Mouse (Mus musculus) intestine, embryonic 15.5 days (tissue): ENCODE measurements around the gene Epb41l4b. TPM values are rescaled to one million over a fixed set of nuclear protein-coding genes. Genes with fewer than 3 reads are reported as not detected.

Experiments used
- ATAC-seq: fragments of 200-750 bp; cut with Nextera tagmentation; 2 replicates; pipeline ENCODE4 v1.8.0; 2017; ENCODE audit warnings: moderate TSS enrichment, moderate library complexity
- H3K27ac ChIP-seq: fragments of 300-500 bp; sonication (generic); 2 replicates; pipeline ENCODE4 v1.5.1; 2015; ENCODE audit warnings: mild to moderate bottlenecking, inconsistent platforms
- H3K27me3 ChIP-seq: fragments of 300-500 bp; sonication (generic); replicated peaks from 2 replicates; pipeline ENCODE4 v1.6.1; 2015; ENCODE audit warnings: inconsistent platforms
- H3K36me3 ChIP-seq: fragments of 300-500 bp; sonication (generic); 2 replicates; pipeline ENCODE4 v1.6.1; 2015; ENCODE audit warnings: inconsistent platforms
- H3K4me1 ChIP-seq: fragments of 300-500 bp; sonication (generic); replicated peaks from 2 replicates; pipeline ENCODE4 v1.6.1; 2015; ENCODE audit warnings: inconsistent platforms
- H3K4me2 ChIP-seq: fragments of 300-500 bp; sonication (generic); replicated peaks from 2 replicates; pipeline ENCODE4 v1.6.1; 2015; ENCODE audit warnings: mild to moderate bottlenecking, inconsistent platforms
- H3K4me3 ChIP-seq: fragments of 300-500 bp; sonication (generic); replicated peaks from 2 replicates; pipeline ENCODE4 v1.5.1; 2015; ENCODE audit warnings: inconsistent platforms
- H3K9ac ChIP-seq: fragments of 300-500 bp; sonication (generic); 2 replicates; pipeline ENCODE4 v1.6.1; 2015; ENCODE audit warnings: inconsistent platforms
- H3K9me3 ChIP-seq: fragments of 300-500 bp; sonication (generic); 2 replicates; pipeline ENCODE4 v1.6.1; 2016; ENCODE audit warnings: inconsistent platforms
- whole genome bisulfite sequencing: fragments of 180-500 bp; shearing (Covaris S2); methylation state at CpG from one replicate; pipeline ENCODE4 v1.1.7; 2015; 5-methylcytosine and 5-hydroxymethylcytosine counted together
- polyA plus RNA-seq: library from polyadenylated mRNA; unstranded; fragments of >200 nt; fragmentation: Nextera tagmentation; extraction: Ambion mirVana; gene quantifications from 2 replicates; pipeline ENCODE4 v1.2.1, GENCODE M21; 2015

The Epb41l4b gene
- polyA plus RNA-seq, 1 experiment from 2014 or later: 22.2 TPM

GRCm38 (mm10) chr4:56989431-56990214, 153.6 kb downstream of the Epb41l4b start:
- Histone ChIP-seq H3K9ac (peak overlapping the region; percentile 42), H3K4me2 (peak overlapping the region; percentile 97), H3K4me1 (peaks cover 4% of the 10 kb centered on the region; the same call in 1 of the 2 replicates), H3K27me3 (peaks cover 23% of the 10 kb centered on the region), H3K4me3 (peak overlapping the region; percentile 55), H3K36me3 (no peaks in the 10 kb centered on the region), H3K9me3 (no peaks in the 10 kb centered on the region), H3K27ac (no peak overlapping the region)
- WGBS: 5% methylated on average over 45 of the region's 45 CpGs
- peak; percentile 47 for ATAC-seq

- no peak for ATAC-seq
- Histone ChIP-seq H3K9ac (no peak overlapping the region), H3K4me2 (no peak overlapping the region), H3K27me3 (no peaks in the 10 kb centered on the region), H3K9me3 (no peaks in the 10 kb centered on the region), H3K36me3 (no peaks in the 10 kb centered on the region), H3K27ac (no peak overlapping the region), H3K4me3 (no peak overlapping the region), H3K4me1 (no peaks in the 10 kb centered on the region)
- WGBS: 70% methylated on average over 7 of the region's 7 CpGs
Observed at GRCm38 (mm10) chr4:56965586-56966179, 177.6 kb downstream of the Epb41l4b start.

- Histone ChIP-seq H3K4me1 (no peaks in the 10 kb centered on the region), H3K4me3 (no peak overlapping the region), H3K9ac (no peak overlapping the region), H3K9me3 (no peaks in the 10 kb centered on the region), H3K27me3 (no peaks in the 10 kb centered on the region), H3K4me2 (no peak overlapping the region), H3K36me3 (no peaks in the 10 kb centered on the region), H3K27ac (no peak overlapping the region)
- 88% methylated on average over 6 of the region's 6 CpGs for WGBS
- ATAC-seq: no peak
Observed at GRCm38 (mm10) chr4:56963687-56964086, 179.6 kb downstream of the Epb41l4b start.

- ATAC-seq: peak; percentile 78
- Histone ChIP-seq H3K27ac (0 out of 2 replicates have a peak overlapping the region, but pooled peaks have one; percentile 22), H3K4me2 (no peak overlapping the region), H3K4me1 (no peaks in the 10 kb centered on the region), H3K9ac (no peak overlapping the region), H3K36me3 (no peaks in the 10 kb centered on the region), H3K4me3 (no peak overlapping the region), H3K27me3 (no peaks in the 10 kb centered on the region), H3K9me3 (no peaks in the 10 kb centered on the region)
- WGBS: 62% methylated on average over 12 of the region's 12 CpGs
Observed at GRCm38 (mm10) chr4:56961320-56961925, 181.8 kb downstream of the Epb41l4b start.

- peak; percentile 67; the same call in 1 of the 2 replicates for ATAC-seq
- no peaks in the 10 kb centered on the region for H3K9me3 ChIP-seq
- H3K4me3 ChIP-seq: no peak overlapping the region
- H3K27ac ChIP-seq: no peak overlapping the region
- no peak overlapping the region for H3K9ac ChIP-seq
- 41% methylated on average over 9 of the region's 9 CpGs for WGBS
- no peaks in the 10 kb centered on the region for H3K4me1 ChIP-seq
- H3K4me2 ChIP-seq: no peak overlapping the region
- no peaks in the 10 kb centered on the region for H3K36me3 ChIP-seq
- H3K27me3 ChIP-seq: no peaks in the 10 kb centered on the region
Observed at GRCm38 (mm10) chr4:56957518-56957917, 185.7 kb downstream of the Epb41l4b start.

GRCm38 (mm10) chr4:56953235-56953634, 190.0 kb downstream of the Epb41l4b start:
- H3K4me3 ChIP-seq: no peak overlapping the region
- no peak for ATAC-seq
- no peak overlapping the region for H3K9ac ChIP-seq
- no peaks in the 10 kb centered on the region for H3K27me3 ChIP-seq
- H3K36me3 ChIP-seq: no peaks in the 10 kb centered on the region
- H3K4me2 ChIP-seq: no peak overlapping the region
- H3K9me3 ChIP-seq: no peaks in the 10 kb centered on the region
- 64% methylated on average over 6 of the region's 6 CpGs for WGBS
- no peak overlapping the region for H3K27ac ChIP-seq
- no peaks in the 10 kb centered on the region for H3K4me1 ChIP-seq

GRCm38 (mm10) chr4:56951701-56952100, 191.5 kb downstream of the Epb41l4b start:
- 87% methylated on average over 3 of the region's 3 CpGs for WGBS
- H3K4me3 ChIP-seq: no peak overlapping the region

GRCm38 (mm10) chr4:56949494-56949893, 193.7 kb downstream of the Epb41l4b start:
- Histone ChIP-seq H3K4me3 (no peak overlapping the region), H3K9ac (no peak overlapping the region), H3K4me2 (no peak overlapping the region), H3K36me3 (no peaks in the 10 kb centered on the region), H3K9me3 (no peaks in the 10 kb centered on the region), H3K27ac (no peak overlapping the region), H3K27me3 (no peaks in the 10 kb centered on the region), H3K4me1 (peaks cover 10% of the 10 kb centered on the region)
- no peak for ATAC-seq
- 64% methylated on average over 6 of the region's 6 CpGs for WGBS

More at GRCm38 (mm10) chr4:56951701-56952100, 191.5 kb downstream of the Epb41l4b start:
- Histone ChIP-seq H3K4me1 (no peaks in the 10 kb centered on the region), H3K9me3 (no peaks in the 10 kb centered on the region), H3K9ac (no peak overlapping the region), H3K27me3 (no peaks in the 10 kb centered on the region), H3K27ac (no peak overlapping the region), H3K36me3 (no peaks in the 10 kb centered on the region), H3K4me2 (no peak overlapping the region)
- no peak for ATAC-seq

- Histone ChIP-seq H3K9ac (peak within 1 kb of the TSS; percentile 95), H3K4me3 (peak within 1 kb of the TSS; percentile 81), H3K36me3 (no peaks in the 10 kb centered on the region), H3K27ac (peak within 1 kb of the TSS; percentile 91), H3K9me3 (no peaks in the 10 kb centered on the region), H3K4me1 (peaks cover 27% of the 10 kb centered on the region), H3K4me2 (peak within 1 kb of the TSS; percentile 75), H3K27me3 (no peaks in the 10 kb centered on the region)
- ATAC-seq: peak; percentile 96
- WGBS: under 1% methylated on average over 107 of the region's 107 CpGs
Observed at GRCm38 (mm10) chr4:56946641-56947640, 196.3 kb downstream of the Epb41l4b start, which contains the start of gene Tmem245. Gene Tmem245, minus strand, starts transcription at chr4:56947437.

GRCm38 (mm10) chr4:56946180-56946579, 197.1 kb downstream of the Epb41l4b start:
- Histone ChIP-seq H3K36me3 (no peaks in the 10 kb centered on the region), H3K4me2 (peak overlapping the region; percentile 75), H3K9me3 (no peaks in the 10 kb centered on the region), H3K4me1 (peaks cover 27% of the 10 kb centered on the region), H3K4me3 (peak overlapping the region; percentile 81), H3K9ac (peak overlapping the region; percentile 95), H3K27me3 (no peaks in the 10 kb centered on the region), H3K27ac (peak overlapping the region; percentile 91; the same call in 1 of the 2 replicates)
- ATAC-seq: peak; percentile 9; the same call in 1 of the 2 replicates
- WGBS: under 1% methylated on average over 14 of the region's 14 CpGs

GRCm38 (mm10) chr4:56944286-56944685, 199.0 kb downstream of the Epb41l4b start:
- no peak overlapping the region for H3K4me3 ChIP-seq
- ATAC-seq: no peak
- peaks cover 32% of the 10 kb centered on the region for H3K4me1 ChIP-seq
- H3K36me3 ChIP-seq: no peaks in the 10 kb centered on the region
- no peaks in the 10 kb centered on the region for H3K9me3 ChIP-seq
- H3K27me3 ChIP-seq: no peaks in the 10 kb centered on the region
- no peak overlapping the region for H3K9ac ChIP-seq
- H3K4me2 ChIP-seq: peak overlapping the region; percentile 22
- no peak overlapping the region for H3K27ac ChIP-seq
- WGBS: 40% methylated on average over 4 of the region's 4 CpGs
